In genomic region chr5:119427511-119428019, GRCm38 (mm10) we compare ENCODE assay signal across 12 mouse cellular contexts.
DNase-seq lines count a peak whose midpoint lies in the region; ATAC-seq and TF ChIP-seq lines count a peak whose summit lies in the region.
"Had no signal": no experiment of that assay in that cellular context is flagged by ENCODE, and none has a peak within 500 bp of the region (broad histone marks: within the 10 kb centered on the region; RNA-seq: fewer than 3 reads in every experiment).

No protein-coding gene starts in this region.

- peak; percentile 14 for DNase-seq in liver
- DNase-seq in liver, postnatal 0 days, result no peak
- DNase-seq in gastrocnemius, postnatal 4 days (ENCODE audit: low spot score in 2 of 2), result peak; percentile 34 to 77
- peak; percentile 82 for DNase-seq in limb, embryonic 14.5 days (ENCODE audit: low spot score)
- DNase-seq in testis, postnatal 14 days (ENCODE audit: low spot score), result peak; percentile 32
- DNase-seq in adrenal gland, postnatal 25 days, result no peak
- no peak for DNase-seq in cerebellum, adult 9-11 months
- DNase-seq: cerebellum, postnatal 36 days; thymus, postnatal 14 days had no signal

- H3K9ac ChIP-seq in liver, postnatal 0 days (replicated peaks), result no peak overlapping the region
- no peak overlapping the region for H3K9ac ChIP-seq in limb, embryonic 14.5 days (ENCODE audit: low read depth, low read length, severe bottlenecking)
- no peak overlapping the region for H3K9ac ChIP-seq in midbrain, embryonic 15.5 days
- H3K9ac ChIP-seq: liver, embryonic 14.5 days had no signal

- H3K27ac ChIP-seq in liver, postnatal 0 days (ENCODE audit: low read depth), result no peak overlapping the region
- H3K27ac ChIP-seq in limb, embryonic 14.5 days (replicated peaks; ENCODE audit: low read depth, low read length), result no peak overlapping the region
- H3K27ac ChIP-seq in midbrain, embryonic 15.5 days, result no peak overlapping the region
- H3K27ac ChIP-seq: liver, embryonic 14.5 days had no signal

- H3K4me3 ChIP-seq in liver, postnatal 0 days (ENCODE audit: low read depth, low read length), result no peak overlapping the region
- H3K4me3 ChIP-seq in limb, embryonic 14.5 days (replicated peaks; ENCODE audit: low read length), result no peak overlapping the region
- no peak overlapping the region for H3K4me3 ChIP-seq in midbrain, embryonic 15.5 days
- H3K4me3 ChIP-seq: myocyte had no signal

- no peaks in the 10 kb centered on the region for H3K4me1 ChIP-seq in liver, postnatal 0 days (ENCODE audit: insufficient read depth)
- peaks cover 5% of the 10 kb centered on the region for H3K4me1 ChIP-seq in limb, embryonic 14.5 days (ENCODE audit: control insufficient read depth, insufficient read depth, low read length)
- H3K4me1 ChIP-seq in midbrain, embryonic 15.5 days, result no peaks in the 10 kb centered on the region

- TF ChIP-seq POLR2A in limb, embryonic 14.5 days (IDR thresholded peaks at IDR 0.05; ENCODE audit: borderline replicate concordance, extremely low read depth, insufficient read depth, insufficient read length), result no peak

- WGBS in liver, postnatal 0 days (ENCODE audit: insufficient replicate concordance), result 72% methylated on average over 12 of the region's 12 CpGs
- 36% methylated on average over 12 of the region's 12 CpGs for WGBS in limb, embryonic 14.5 days
- 87% methylated on average over 12 of the region's 12 CpGs for WGBS in midbrain, embryonic 15.5 days

- H3K27me3 ChIP-seq in liver, postnatal 0 days (ENCODE audit: insufficient read depth, low read length), result no peaks in the 10 kb centered on the region
- peaks cover 8% of the 10 kb centered on the region; the same call in 1 of the 2 replicates for H3K27me3 ChIP-seq in limb, embryonic 14.5 days (ENCODE audit: control insufficient read depth, insufficient read depth, low read length)
- no peaks in the 10 kb centered on the region for H3K27me3 ChIP-seq in midbrain, embryonic 15.5 days (replicated peaks)

- no peaks in the 10 kb centered on the region for H3K36me3 ChIP-seq in liver, postnatal 0 days (replicated peaks; ENCODE audit: insufficient read depth, low read length)
- H3K36me3 ChIP-seq in limb, embryonic 14.5 days (ENCODE audit: control insufficient read depth, insufficient read depth, low read length), result no peaks in the 10 kb centered on the region
- H3K36me3 ChIP-seq in midbrain, embryonic 15.5 days (replicated peaks), result no peaks in the 10 kb centered on the region

- H3K9me3 ChIP-seq in liver, postnatal 0 days (ENCODE audit: low read length), result no peaks in the 10 kb centered on the region
- H3K9me3 ChIP-seq in limb, embryonic 14.5 days (ENCODE audit: control insufficient read depth, low read length), result peaks cover 7% of the 10 kb centered on the region; the same call in 1 of the 2 replicates
- H3K9me3 ChIP-seq in midbrain, embryonic 15.5 days, result no peaks in the 10 kb centered on the region

- TF ChIP-seq EP300 in liver, postnatal 0 days (IDR thresholded peaks at IDR 0.05; ENCODE audit: low read depth), result no peak

- no peak overlapping the region for H3K4me2 ChIP-seq in liver, postnatal 0 days (ENCODE audit: low read depth, low read length)
- H3K4me2 ChIP-seq in limb, embryonic 14.5 days (replicated peaks; ENCODE audit: low read depth, low read length, severe bottlenecking), result no peak overlapping the region
- H3K4me2 ChIP-seq in midbrain, embryonic 15.5 days, result no peak overlapping the region

- no peak for ATAC-seq in liver, postnatal 0 days
- peak; percentile 82 for ATAC-seq in limb, embryonic 14.5 days (ENCODE audit: low FRiP score, low read depth)
- ATAC-seq in midbrain, embryonic 15.5 days (replicated peaks), result no peak

- TF ChIP-seq CTCF in liver, postnatal 0 days (IDR thresholded peaks at IDR 0.05; ENCODE audit: low read depth), result no peak

Comparison
In these comparisons a context has a peak if more than half of its experiments do, and no peak if none do; other contexts are left out.
1. DNase-seq: peak in liver (single experiment), gastrocnemius, postnatal 4 days (2 of 2), limb, embryonic 14.5 days (single experiment) and testis, postnatal 14 days (single experiment); none in liver, postnatal 0 days (single experiment), adrenal gland, postnatal 25 days (single experiment) and cerebellum, adult 9-11 months (single experiment).